Mouse (Mus musculus) megakaryocyte, adult 5-6 weeks (primary cell): ENCODE measurements around the gene Gm13697. TPM values are rescaled to one million over a fixed set of nuclear protein-coding genes. Genes with fewer than 3 reads are reported as not detected.
"Not testable (repeated sequence)": the region's sequence is repeated elsewhere in the genome, so short reads cannot be mapped to it uniquely, and the experiment has no call there.

Experiments used
- ATAC-seq: 2 replicates; pipeline ENCODE4 v1.8.0; 2016; ENCODE audit warnings: mild to moderate bottlenecking, inconsistent platforms; ENCODE audit not compliant: poor library complexity, severe bottlenecking
- total RNA-seq, 2 experiments: library from RNA; stranded (forward) in 1 of 2; stranded (reverse) in 1 of 2; fragments of 153-499, 151-499 nt in 1 of 2; fragments of 221-1000, 200-1000 nt in 1 of 2; gene quantifications; 2 replicates each; pipeline versions ENCODE4 v1.2.3 to v1.2.4; 2015 to 2017

The Gm13697 gene
- total RNA-seq (2015) (not detected in 2 replicates), total RNA-seq (2017) (not detected in 2 replicates)

DNA sequence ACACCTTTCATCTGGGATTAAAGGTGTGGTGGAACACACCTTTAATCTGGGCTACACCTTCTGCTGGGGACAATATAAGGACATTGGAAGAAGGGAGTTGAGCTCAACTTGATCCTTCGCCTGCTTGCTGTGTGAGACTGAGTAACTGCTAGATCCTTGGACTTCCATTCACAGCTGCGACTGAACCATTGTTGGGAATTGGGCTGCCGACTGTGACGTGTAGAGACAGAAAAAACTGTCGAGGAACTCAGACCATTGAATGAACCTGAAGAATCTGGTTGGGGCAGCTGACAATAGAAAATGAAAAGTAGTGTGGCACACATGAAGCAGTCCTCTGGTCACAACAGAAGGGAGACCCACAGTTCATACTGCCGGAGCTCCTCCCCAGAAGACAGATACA is at the start of gene Gm13697:
TSS of gene Gm13697 (plus strand) at position 301 of the 400 bp plus-strand sequence.
- ATAC-seq = not testable (repeated sequence)

DNA sequence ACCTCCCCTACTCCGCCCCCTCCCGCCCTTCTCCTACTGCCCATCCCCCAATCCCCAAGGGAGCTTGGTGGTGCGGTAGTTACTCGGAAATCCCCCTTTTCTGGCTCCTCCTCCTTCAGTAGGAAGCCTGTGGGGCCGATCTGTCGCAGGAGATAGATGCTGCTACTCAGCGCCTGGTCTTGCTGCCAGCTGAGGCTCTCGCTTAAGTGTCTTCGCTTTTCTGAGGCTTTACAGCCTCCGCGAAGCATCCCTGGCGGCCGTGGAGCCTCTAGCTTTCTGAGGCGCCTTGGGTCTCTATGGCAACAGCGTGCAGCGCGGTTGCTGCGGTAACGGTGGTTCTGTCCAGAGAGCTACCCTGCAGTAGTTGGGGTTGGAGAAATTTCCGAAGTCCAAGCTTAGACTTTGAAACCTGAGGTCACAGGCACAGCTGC is 43.6 kb upstream of the Gm13697 start, which contains the start of gene Zswim2:
TSS of gene Zswim2 (minus strand) at position 298 of the 431 bp plus-strand sequence.
- peak; percentile 81 for ATAC-seq

DNA sequence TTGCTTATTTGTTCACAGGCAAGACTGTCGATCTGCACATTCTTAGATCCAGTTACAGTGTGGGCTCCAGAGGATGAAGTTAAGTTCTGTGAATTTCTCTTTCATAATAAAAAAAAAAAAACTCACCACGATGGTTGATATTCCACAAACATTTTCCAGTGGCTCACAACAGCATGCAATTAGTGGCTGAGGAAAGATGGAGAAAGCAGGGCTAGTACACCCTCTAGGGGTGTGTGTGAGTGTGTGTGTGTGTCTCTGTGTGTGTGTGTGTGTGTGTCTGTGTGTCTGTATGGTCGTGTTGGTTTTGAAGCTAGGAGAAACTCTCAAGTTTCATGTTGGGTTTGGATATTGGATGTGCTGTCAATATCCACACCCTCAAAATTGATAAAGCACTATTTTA is 43.2 kb upstream of the Gm13697 start:
- ATAC-seq = no peak

DNA sequence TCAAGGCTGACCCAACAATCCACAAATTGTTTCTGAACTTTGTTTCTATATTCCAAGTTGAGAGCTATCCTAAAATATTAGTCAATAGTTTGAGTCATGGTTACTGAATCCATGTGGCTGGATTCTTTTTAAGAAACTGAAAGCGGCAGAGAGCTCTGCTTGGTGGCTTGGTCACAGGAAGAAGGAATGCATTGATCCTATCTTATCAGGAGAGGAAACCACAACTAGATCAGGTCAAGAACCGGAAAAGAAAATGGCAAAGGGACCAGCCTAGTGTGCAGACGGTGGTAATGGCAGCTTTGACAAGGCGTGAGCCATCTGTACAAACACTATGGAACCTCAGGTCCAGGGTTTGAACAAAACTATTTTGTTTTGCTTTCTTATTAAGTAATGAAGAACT is 42.8 kb upstream of the Gm13697 start:
- ATAC-seq = no peak

DNA sequence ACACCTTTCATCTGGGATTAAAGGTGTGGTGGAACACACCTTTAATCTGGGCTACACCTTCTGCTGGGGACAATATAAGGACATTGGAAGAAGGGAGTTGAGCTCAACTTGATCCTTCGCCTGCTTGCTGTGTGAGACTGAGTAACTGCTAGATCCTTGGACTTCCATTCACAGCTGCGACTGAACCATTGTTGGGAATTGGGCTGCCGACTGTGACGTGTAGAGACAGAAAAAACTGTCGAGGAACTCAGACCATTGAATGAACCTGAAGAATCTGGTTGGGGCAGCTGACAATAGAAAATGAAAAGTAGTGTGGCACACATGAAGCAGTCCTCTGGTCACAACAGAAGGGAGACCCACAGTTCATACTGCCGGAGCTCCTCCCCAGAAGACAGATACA is 29.1 kb upstream of the Gm13697 start, which contains the start of gene Gm13698:
TSS of gene Gm13698 (plus strand) at position 301 of the 400 bp plus-strand sequence.
- not testable (repeated sequence) for ATAC-seq

DNA sequence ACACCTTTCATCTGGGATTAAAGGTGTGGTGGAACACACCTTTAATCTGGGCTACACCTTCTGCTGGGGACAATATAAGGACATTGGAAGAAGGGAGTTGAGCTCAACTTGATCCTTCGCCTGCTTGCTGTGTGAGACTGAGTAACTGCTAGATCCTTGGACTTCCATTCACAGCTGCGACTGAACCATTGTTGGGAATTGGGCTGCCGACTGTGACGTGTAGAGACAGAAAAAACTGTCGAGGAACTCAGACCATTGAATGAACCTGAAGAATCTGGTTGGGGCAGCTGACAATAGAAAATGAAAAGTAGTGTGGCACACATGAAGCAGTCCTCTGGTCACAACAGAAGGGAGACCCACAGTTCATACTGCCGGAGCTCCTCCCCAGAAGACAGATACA is 23.3 kb upstream of the Gm13697 start, which contains the start of gene Gm13693:
TSS of gene Gm13693 (plus strand) at position 301 of the 400 bp plus-strand sequence.
- ATAC-seq = not testable (repeated sequence)

DNA sequence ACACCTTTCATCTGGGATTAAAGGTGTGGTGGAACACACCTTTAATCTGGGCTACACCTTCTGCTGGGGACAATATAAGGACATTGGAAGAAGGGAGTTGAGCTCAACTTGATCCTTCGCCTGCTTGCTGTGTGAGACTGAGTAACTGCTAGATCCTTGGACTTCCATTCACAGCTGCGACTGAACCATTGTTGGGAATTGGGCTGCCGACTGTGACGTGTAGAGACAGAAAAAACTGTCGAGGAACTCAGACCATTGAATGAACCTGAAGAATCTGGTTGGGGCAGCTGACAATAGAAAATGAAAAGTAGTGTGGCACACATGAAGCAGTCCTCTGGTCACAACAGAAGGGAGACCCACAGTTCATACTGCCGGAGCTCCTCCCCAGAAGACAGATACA is 17.5 kb upstream of the Gm13697 start, which contains the start of gene Gm13695:
TSS of gene Gm13695 (plus strand) at position 301 of the 400 bp plus-strand sequence.
- not testable (repeated sequence) for ATAC-seq

DNA sequence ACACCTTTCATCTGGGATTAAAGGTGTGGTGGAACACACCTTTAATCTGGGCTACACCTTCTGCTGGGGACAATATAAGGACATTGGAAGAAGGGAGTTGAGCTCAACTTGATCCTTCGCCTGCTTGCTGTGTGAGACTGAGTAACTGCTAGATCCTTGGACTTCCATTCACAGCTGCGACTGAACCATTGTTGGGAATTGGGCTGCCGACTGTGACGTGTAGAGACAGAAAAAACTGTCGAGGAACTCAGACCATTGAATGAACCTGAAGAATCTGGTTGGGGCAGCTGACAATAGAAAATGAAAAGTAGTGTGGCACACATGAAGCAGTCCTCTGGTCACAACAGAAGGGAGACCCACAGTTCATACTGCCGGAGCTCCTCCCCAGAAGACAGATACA is 11.7 kb upstream of the Gm13697 start, which contains the start of gene Gm13696:
TSS of gene Gm13696 (plus strand) at position 301 of the 400 bp plus-strand sequence.
- not testable (repeated sequence) for ATAC-seq

DNA sequence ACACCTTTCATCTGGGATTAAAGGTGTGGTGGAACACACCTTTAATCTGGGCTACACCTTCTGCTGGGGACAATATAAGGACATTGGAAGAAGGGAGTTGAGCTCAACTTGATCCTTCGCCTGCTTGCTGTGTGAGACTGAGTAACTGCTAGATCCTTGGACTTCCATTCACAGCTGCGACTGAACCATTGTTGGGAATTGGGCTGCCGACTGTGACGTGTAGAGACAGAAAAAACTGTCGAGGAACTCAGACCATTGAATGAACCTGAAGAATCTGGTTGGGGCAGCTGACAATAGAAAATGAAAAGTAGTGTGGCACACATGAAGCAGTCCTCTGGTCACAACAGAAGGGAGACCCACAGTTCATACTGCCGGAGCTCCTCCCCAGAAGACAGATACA is 5.9 kb upstream of the Gm13697 start, which contains the start of gene Gm13694:
TSS of gene Gm13694 (plus strand) at position 301 of the 400 bp plus-strand sequence.
- ATAC-seq = not testable (repeated sequence)

DNA sequence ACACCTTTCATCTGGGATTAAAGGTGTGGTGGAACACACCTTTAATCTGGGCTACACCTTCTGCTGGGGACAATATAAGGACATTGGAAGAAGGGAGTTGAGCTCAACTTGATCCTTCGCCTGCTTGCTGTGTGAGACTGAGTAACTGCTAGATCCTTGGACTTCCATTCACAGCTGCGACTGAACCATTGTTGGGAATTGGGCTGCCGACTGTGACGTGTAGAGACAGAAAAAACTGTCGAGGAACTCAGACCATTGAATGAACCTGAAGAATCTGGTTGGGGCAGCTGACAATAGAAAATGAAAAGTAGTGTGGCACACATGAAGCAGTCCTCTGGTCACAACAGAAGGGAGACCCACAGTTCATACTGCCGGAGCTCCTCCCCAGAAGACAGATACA is 5.7 kb downstream of the Gm13697 start, which contains the start of gene Gm13691:
TSS of gene Gm13691 (plus strand) at position 301 of the 400 bp plus-strand sequence.
- not testable (repeated sequence) for ATAC-seq

DNA sequence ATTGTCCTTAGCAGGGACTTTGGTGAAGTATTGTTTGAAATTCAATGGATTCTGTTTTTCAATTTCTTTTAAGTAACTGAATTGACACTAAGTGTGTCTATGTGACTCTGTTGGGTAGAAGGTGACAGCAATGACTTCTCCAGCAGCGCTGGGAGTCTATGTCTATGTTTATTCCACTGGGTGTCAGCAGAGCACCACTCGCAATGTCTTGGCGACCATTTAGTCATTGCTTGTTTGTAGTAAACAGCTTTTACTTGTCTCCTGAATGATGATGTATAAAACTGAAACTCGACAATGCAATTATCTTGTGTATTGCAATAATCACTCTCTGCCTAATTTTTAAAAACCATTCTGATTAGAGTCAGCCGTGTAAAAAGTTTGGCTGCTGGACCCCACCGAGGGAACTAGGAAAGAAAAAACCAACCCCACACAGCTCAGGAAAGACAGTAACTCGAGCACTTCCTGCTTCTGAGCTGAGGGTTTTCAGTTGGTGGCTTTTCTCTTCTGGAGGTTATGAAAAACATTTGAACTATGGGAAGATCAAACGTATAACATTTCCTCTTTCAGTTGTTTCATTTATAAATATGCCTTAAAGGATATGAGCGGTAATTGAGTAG is 9.2 kb downstream of the Gm13697 start:
- peak; percentile 100 for ATAC-seq

DNA sequence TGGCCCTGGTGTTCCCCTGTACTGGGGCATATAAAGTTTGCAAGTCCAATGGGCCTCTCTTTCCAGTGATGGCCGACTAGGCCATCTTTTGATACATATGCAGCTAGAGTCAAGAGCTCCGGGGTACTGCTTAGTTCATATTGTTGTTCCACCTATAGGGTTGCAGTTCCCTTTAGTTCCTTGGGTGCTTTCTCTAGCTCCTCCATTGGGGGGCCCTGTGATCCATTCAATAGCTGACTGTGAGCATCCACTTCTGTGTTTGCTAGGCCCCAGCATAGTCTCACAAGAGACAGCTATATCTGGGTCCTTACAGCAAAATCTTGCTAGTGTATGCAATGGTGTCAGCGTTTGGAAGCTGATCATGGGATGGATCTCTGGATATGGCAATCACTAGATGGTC is 10.0 kb downstream of the Gm13697 start:
- ATAC-seq = not testable (repeated sequence)

DNA sequence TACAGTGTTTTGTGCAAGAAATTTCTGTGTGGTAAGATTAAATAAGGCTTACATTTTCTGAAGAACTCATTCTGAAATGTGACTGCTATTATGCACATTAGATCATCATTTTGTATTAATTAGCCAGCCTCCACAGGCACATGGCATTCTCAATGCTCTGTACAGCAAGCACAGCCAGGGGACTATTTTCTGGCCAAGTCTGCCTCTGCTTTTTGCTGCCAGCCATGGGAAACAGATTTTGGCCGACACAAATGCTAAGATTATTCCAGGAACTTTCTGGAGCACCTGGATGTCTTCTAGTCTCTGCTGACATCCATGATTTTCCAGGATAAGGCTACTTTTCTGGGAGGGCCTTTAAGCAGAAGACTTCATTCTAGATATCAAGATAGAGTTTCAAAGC is 24.4 kb downstream of the Gm13697 start:
- no peak for ATAC-seq

DNA sequence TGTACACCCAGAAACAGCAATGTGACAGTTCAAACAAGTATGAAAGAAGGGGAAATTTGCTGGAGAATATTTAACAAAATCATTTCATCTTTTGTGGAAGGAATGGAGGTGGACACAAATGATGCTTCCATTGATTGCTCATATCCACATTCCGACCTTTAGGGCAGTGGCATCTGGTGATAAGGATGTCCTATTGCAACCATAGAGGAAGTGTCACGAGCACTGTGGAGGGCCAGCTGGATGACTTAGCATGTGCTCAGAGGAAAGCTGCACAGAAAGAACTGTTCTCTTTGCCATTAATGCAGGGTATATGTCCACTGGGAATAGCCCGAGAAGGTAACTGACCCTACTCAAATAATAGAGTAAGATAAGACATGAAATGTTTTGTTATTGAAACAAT is 25.3 kb downstream of the Gm13697 start:
- ATAC-seq = peak; percentile 88

DNA sequence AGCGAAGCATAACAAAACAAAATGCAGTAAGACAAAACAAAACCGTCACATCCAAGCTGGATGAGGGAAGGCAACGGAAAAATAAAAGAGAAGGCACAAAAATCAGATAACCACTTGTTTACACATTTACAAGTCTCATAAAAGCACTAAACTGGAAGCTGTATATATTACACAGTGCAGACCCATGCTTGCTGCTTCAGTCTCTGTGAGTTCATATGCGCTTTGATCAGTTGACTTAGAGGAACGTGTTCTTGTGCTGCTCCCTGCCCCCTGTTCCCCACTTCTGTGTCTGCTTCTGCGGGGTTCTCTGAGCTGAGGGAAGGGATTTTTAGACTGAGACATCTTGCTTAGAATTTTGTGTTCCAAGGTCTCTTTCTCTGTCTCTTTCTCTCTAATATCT is 30.0 kb downstream of the Gm13697 start:
- ATAC-seq = no peak

DNA sequence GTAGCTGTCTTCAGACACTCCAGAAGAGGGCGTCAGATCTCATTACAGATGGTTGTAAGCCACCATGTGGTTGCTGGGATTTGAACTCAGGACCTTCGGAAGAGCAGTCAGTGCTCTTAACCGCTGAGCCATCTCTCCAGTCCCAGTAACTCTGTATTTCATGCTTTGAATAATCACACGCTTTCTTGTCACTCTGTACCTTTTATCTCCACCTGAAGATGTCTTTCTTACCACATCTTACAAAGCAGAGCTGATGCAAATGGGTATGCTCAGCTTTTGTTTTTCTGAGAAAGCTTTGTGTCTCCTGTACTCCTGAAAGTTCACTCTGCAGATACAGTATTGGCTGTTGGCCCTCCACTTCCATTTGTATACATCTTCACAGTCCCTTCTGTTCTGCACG is 31.7 kb downstream of the Gm13697 start:
- ATAC-seq = not testable (repeated sequence)

DNA sequence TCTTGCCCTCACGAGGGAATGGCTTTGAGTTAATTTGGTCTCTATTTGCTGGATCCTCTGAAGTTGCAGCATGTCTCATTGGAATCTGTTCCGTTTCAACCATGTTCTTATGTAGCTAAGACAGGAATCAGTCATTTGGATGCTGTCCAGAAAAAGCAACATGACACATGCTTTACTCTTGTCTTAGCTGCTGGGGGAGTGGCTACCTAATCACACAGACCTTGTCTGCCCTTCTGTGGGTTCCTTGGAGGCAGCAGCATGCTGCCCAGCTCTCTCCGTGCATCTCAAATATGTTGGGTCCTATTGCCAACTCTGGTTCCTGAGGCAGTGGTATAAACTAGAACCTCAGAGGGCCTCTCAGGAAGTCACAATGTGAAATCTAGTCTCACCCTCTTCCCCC is 33.8 kb downstream of the Gm13697 start:
- ATAC-seq = peak; percentile 30

DNA sequence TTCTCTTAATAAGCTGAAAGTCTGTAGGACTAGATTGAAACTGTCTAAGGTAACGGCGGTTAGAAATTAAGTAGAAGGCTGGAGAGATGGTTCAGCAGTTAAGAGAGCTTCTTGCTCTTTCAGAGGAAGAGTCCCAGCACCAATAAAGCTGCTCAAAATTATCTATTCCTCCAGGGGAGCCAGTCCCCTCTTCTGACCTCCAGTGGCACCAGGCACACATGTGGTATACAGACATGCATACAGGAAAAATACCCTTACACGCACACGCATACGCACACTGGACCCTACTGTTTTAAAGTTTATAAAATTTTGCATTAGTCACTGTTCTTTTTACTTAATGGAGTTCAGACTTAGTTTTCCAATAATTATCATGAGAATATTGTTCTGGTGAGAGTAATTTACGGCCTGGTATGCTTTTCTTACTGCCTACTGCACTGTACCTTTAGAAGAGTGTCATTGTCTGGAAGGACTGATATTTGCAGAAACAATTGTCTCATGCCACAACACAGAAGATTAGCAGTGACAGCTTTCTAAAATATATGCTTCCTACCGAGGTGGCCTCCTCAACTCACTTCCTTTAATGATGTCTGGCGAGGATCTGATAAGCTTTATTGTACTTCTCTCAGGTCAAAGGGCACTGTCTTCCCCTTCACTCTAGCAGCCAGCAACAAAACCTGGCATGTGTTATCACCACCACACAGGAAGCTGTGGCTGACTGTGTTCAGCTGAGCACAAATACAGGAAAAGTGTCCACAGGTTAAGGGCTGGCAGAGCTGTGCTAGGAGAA is 35.2 kb downstream of the Gm13697 start:
- peak; percentile 58 for ATAC-seq

DNA sequence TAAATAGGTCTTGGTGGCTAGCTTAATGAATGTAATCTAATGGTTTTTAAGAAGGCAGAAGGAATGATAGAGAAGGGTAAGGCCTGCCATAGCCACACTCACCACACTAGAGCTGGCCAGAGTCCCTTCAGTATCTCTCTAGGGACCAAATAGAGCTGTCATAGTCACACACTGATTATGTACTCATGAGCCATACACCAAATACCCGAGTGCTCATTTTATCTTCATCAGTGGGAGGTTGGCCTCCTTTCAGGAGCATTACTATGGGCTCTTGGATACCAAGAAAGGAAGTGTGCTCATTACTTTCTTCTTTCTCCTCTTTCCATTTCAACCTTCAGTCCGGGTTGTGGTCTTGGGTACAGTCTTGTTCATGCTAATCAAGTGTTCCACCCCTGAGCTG is 37.4 kb downstream of the Gm13697 start:
- ATAC-seq = no peak

DNA sequence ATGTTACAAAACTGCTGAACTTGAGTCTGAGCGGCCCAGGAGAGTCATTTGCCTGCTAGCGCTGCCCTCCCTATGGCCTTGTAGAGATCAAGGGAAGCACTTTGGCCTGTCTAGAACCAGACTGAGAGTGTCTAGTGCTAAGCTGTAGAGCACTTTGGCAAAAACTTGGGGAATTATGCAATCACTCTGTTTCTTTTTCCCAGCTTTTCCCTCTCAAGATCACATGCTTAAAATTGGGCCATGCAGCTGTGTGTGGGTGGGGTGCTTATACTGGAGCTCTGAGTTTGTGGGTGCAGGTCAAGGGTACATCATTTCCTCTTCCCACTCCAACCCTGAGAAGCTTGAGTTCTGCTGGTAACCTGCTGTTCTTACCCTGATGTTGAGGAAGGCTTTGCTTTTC is 38.4 kb downstream of the Gm13697 start:
- ATAC-seq = no peak

DNA sequence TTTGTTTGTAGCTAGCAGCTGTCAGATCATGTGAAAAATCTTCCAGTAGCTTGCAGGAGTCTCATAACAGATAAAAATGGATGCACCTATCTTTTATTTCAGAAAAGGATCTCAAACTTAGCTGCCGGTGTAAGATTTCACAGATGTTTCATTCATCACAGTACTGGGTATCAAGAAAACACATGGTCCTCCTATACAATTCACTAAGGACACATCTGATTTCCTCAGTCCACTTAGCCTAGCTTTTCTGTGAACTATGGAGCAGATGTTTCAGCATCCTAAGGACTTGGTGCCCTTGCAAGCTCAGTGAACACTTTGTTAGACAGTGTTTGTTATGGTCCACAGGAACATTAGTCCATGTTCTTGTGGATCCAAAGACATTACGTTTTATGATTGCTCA is 38.8 kb downstream of the Gm13697 start:
- ATAC-seq = no peak
